Mouse (Mus musculus) cerebellum, postnatal 36 days (tissue): Measurements from ENCODE around the gene Slc37a1.
"Not testable (repeated sequence)": the region's sequence is repeated elsewhere in the genome, so short reads cannot be mapped to it uniquely, and the experiment has no call there.

ENCODE experiments used
- DNase-seq, 2 experiments: peaks; one replicate each; pipeline ENCODE4 v3.0.0; 2021 to 2022; ENCODE audit warnings: mixed read lengths in 2 of 2

Gene Slc37a1

GRCm38 (mm10) chr17:31269761-31270160 lies 16.8 kb upstream of the Slc37a1 start:
- no peak for DNase-seq

- DNase-seq: no peak
Observed at GRCm38 (mm10) chr17:31270246-31270645, 16.3 kb upstream of the Slc37a1 start.

- not testable (repeated sequence) for DNase-seq
Observed at GRCm38 (mm10) chr17:31270736-31271135, 15.9 kb upstream of the Slc37a1 start.

- no peak for DNase-seq
Observed at GRCm38 (mm10) chr17:31271136-31271851, 15.3 kb upstream of the Slc37a1 start.

GRCm38 (mm10) chr17:31272416-31273165 lies 14.0 kb upstream of the Slc37a1 start:
- no peak for DNase-seq

GRCm38 (mm10) chr17:31273631-31274030 lies 13.0 kb upstream of the Slc37a1 start:
- no peak for DNase-seq

- no peak for DNase-seq
Observed at GRCm38 (mm10) chr17:31275181-31275580, 11.4 kb upstream of the Slc37a1 start.

GRCm38 (mm10) chr17:31276207-31276921 lies 10.2 kb upstream of the Slc37a1 start:
- no peak for DNase-seq

GRCm38 (mm10) chr17:31276922-31277918 lies 9.4 kb upstream of the Slc37a1 start, which contains the start of gene Rsph1:
Gene Rsph1, minus strand, starts transcription at chr17:31277383.
- peak; percentile 92 to 95 for DNase-seq

GRCm38 (mm10) chr17:31277931-31278330 lies 8.7 kb upstream of the Slc37a1 start:
- DNase-seq: no peak

GRCm38 (mm10) chr17:31279541-31279940 lies 7.1 kb upstream of the Slc37a1 start:
- DNase-seq: no peak

- no peak for DNase-seq
Observed at GRCm38 (mm10) chr17:31280269-31280668, 6.3 kb upstream of the Slc37a1 start.

- peak in 1 of 2 experiments; percentile 34 for DNase-seq
Observed at GRCm38 (mm10) chr17:31281830-31282686, 4.5 kb upstream of the Slc37a1 start.

GRCm38 (mm10) chr17:31282687-31283053 lies 3.9 kb upstream of the Slc37a1 start:
- DNase-seq: no peak

- no peak for DNase-seq
Observed at GRCm38 (mm10) chr17:31285867-31286266, 725 bp upstream of the Slc37a1 start.

GRCm38 (mm10) chr17:31287216-31287615 lies 624 bp downstream of the Slc37a1 start:
- no peak for DNase-seq

- DNase-seq: no peak
Observed at GRCm38 (mm10) chr17:31288999-31289726, 2.6 kb downstream of the Slc37a1 start.

GRCm38 (mm10) chr17:31290311-31290710 lies 3.7 kb downstream of the Slc37a1 start:
- no peak for DNase-seq

- no peak for DNase-seq
Observed at GRCm38 (mm10) chr17:31290859-31291258, 4.3 kb downstream of the Slc37a1 start.
